Mouse (Mus musculus) urinary bladder, postnatal 14 days (tissue): ENCODE results near the gene Diaph3.

Experiments used
- DNase-seq: peaks from one replicate; pipeline ENCODE4 v3.0.0; 2021; ENCODE audit warnings: low spot score

The Diaph3 gene

DNA sequence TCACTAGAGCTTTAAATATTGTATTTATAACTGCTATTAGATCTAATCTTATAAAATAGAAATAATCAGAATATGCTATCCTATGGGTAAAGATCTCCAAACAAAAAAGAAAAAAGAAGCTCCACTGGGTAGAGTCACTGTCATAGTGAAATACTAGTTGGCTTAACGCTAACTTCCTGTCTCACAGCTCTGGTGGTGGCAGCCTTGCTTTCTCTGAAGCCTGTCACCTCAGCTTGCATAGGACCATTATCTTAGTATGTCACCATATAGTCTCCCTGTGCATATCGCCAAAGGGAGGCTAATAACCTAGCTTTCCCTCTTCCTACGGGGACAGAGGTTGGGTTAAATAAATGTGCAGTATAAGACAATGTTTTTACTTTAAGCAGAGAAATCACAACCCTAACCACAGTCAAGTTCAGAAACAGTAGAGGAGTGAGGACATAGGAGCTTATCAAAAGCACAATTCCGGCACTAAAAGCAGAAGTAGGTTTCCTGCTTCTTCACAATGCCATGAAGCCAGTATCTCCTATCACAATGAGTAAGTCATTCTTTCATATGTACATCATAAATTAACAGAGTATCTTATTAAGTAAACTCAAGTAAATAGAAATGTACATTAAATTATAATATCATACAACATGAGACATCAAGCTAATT is 293.8 kb downstream of the Diaph3 start:
- no peak for DNase-seq

DNA sequence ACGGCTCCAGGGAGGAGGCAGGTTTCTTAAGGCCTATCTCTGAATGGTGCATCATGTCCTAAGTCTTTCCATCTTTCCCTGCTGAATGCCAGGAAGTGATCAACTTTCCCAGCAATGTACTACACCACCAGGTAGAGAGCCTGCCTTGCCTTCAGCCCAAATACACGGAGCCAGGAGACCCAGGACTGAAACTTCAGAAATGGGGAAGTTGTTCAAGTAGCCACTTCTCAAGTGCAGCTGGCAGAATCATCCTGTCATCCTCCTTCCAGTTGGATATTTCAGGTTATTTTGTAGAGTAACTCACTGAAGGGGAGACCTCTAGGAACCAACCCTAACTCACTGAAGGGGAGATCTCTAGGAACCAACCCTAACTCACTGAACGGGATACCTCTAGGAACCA is 297.0 kb downstream of the Diaph3 start:
- no peak for DNase-seq

DNA sequence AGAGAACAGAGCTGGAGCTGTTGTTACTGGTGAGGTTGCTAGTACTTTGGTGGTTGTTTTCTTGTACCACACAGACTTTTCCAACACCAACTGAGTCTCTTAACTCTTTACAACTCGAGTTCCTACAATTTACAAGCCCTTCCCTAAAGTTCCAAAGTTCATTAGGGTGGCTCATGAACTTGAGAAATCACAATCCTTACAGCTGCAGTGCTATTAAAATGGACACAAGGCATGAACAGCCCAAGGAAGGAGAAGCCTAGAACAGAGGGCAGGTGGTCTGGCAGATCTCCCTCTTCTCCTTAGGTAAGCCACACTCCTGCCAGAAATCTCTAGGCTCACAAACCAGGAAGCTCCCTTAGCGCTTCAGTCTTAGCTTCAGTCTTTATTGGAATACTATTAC is 303.4 kb downstream of the Diaph3 start:
- no peak for DNase-seq

DNA sequence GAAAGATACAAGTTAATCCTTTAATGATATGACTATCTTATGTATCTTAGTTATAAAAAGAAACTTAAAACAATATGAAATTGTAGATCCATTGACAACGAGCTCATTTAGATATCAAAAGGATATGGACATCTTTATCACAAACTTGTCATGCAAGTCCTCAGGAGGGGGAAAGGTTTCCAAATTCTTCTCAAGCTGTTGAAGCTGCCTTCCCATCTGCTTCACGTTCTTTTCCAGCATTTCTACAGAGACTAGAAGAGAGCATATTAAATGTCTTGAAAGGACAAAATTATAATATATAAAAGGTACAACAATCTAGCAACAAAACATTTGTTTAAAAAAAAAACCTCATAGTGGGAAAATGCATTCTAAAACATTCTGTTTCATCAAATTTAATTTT is 306.2 kb downstream of the Diaph3 start:
- DNase-seq, result no peak

DNA sequence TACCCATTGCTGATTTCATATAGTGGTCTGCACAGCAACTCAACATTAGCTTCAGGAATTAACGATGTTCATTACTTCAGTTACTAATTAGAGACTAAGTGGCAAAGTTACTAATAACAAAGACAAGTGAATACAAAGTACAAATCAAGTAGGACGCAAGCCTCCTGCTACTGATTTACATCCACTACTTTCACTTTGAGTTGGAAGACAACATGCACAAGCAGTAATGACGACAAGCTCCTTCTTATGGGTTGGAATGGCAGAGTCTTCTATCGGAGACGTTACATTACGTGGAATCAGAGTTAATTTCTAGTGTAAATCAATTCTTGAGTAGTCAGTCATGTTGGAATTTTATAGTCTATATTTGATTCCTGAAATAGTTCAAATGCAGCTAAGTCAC is 306.8 kb downstream of the Diaph3 start:
- no peak for DNase-seq

DNA sequence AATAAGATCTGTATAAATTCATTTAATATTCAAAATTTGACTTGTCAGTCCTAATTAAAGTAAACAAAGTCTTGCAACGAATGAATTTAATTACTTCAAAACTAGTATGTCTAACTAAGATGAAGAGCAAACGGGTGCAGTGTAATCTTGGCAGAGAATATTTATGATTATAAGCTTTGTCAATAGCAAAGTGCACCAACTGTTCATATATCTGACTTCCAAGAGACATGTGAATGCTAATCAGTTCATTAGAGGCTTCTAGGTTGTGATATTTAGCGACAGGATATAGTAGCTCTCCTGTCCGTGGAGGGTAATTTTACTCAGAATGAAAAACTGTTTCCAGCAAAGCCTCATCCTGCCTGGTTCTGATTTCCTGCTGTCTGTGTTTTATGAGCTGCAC is 308.0 kb downstream of the Diaph3 start:
- DNase-seq, result no peak

DNA sequence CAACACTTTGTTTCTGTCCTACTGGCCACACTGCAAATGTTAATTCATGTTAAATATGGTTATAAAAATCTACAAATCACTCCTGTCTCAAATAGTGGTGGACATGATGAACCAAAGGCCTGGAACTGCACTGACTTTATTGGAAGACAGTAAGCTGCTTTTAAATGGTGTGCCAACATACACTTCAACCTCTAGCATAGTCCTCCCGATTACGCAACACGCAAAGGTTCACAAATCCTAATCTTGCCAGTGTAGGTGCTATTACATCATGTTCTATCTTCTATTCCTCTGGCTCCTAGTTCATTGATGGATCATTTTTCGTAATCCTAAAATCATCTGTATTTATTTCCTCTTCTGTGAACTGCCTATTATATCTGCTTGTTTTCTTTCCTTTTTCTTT is 324.8 kb downstream of the Diaph3 start:
- DNase-seq, result no peak

DNA sequence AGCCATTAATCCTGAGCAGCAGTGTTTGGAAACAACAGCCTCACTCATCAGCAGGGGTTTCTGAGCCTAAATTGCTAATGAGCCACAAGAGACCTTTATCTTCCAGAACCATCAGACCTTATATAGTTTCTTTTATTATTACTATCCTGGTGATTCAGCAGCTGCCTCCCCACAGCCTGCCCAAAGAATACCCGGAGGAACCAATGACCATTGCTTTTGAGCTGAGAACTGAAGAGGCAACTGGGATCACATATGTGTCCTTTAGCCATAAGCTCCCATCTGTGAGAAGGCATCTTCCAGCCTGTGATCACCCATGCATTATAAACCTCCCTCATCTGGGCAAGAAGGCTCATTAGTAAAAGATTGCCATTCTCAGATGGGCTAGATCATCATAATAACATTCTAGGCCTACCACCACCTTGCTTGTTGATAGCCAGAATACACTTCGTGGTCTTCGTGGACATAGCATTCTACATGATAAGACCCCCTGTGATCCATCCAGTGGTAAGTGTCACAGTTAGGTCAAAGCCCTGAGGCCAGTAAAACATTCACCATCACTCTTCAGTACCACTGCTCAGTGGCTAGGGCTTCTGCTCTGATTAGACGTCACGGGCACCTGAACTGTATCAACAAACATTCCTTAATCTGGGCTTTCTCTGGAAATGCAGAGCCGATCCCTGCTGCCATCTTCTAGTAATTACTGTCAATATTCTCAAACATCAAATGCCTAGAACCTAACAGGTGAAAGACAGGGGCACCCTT is 352.0 kb downstream of the Diaph3 start:
- no peak for DNase-seq

DNA sequence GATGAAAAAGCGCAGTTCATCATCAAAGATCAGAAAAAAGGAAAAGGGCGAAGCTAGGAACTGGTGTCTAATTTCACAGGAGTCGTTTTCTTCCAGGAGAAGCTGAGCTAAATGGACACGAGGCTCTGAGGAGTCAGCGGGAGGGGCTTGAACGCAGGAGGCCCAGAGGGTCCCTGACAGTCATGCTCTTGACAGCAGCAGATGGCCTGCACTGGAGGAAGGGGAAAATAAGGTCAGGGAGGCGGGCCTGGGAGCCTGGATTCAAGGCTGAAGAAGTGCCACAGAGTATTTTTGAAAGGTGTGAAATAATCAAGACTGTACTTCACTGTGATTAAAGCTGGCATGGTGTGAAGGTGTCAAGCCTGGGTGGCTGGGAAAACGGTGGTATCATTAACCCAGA is 354.2 kb downstream of the Diaph3 start:
- DNase-seq, result no peak

DNA sequence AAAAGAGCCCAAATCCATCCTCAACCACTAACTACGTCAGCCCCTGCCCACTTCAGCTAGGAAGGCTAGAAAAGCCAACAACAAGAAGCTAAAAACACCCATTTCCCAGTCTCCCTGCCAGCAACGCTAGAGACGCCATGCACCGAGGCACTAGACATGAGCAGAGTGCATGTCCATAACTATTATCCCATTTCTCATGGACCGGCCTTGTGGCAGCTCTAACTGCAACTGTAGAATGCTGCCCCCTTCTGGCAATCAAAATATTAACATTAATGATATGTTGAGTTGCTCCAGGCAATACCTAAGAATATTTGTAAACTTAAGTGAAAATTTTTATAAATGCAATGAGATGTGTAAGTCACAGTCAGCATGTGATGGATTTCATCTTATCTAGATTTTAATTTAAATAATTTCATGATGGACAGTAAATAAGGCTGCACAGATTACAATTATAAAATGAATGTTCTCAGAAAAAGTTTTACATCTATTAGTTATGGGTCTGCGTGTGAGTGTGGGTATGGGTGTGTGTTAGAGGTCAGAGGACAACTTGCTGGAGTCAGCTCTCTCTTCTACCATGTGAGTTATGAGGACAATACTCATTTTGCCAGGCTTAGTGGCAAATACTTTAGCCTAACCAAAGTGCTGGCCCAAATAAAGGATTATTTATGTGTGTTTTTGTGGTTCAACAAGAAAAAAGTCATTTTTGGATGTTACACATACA is 359.3 kb downstream of the Diaph3 start:
- DNase-seq, result peak; percentile 6

DNA sequence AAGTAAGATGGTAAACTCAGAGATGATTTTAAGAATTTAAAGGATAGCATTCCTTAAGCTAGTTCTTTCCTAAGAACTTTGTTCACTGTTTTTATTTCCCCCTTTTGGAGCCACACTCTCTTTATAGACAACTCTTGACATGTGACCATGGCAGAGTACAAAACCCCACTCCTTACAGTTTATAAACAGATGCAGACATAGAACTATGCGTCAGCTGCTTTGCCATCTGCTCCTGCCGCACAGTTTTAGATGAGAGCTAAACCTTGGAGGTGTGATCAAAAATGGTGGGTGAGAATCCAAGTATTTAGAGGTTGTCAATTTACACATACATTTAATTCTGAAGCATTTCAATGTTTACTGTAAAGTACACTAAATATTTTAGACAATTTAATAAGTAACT is 367.7 kb downstream of the Diaph3 start:
- no peak for DNase-seq

DNA sequence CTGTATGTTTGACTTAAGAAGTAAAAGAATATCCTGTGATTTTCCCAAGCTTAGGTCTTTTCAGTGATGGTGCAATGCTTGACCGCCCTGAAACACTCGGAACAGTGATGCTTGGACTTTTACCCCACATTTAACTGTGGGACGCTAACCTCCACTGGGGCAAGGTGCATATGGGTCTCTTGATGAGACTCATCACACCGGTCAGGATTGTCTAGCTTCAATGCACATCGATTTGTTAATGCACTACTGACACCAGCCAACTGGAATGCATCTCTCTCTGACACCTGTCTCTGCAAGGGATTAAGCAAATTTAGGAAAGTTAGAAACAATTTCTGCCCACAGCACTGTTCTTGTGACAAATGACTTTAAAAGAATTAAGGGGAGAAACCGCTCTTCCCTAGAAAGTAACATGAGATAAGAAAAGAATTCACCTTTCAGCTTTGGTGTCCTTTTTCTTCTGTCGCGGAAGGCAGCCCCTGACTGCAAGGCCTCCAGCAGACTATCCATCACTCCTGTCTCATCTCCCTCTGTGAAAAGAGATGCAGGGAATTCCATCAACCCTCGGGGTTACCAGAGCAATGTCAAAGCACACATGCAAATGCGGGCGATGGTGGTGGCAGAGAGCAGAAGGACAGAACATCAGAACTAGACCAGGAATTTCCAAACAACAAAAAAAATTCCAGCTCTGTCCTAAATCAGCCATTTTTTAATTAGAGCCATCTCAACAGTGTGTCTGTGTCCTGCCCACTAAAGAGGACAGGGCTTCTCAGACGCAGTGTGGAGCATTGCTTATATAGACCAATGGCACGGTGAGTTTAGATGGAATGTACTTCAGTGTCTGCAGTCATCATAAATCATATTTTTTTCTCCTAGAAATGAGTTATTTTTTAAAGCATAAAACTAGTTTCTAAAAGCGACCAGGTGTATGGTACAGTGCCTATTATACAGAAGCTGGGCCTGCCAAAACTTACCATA is 368.6 kb downstream of the Diaph3 start:
- DNase-seq, result no peak

DNA sequence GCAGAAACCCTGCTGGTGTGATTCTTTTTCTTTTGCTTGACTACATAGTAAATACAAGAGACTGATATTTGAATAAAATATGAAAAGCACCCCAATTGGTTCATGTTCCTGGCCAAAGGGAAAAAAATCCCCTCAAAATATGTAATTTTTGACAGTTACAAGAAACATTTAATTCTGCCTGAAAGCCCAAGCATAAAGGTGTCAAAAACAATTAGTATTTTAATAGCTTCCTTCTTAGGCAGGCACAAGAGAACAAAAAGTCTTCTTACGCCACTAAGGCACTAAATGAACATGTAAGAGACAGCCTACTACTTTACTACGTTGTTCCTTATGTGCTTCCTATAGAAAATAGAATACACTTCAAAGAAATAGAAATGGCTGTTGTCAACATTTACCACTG is 376.7 kb downstream of the Diaph3 start:
- DNase-seq, result no peak

DNA sequence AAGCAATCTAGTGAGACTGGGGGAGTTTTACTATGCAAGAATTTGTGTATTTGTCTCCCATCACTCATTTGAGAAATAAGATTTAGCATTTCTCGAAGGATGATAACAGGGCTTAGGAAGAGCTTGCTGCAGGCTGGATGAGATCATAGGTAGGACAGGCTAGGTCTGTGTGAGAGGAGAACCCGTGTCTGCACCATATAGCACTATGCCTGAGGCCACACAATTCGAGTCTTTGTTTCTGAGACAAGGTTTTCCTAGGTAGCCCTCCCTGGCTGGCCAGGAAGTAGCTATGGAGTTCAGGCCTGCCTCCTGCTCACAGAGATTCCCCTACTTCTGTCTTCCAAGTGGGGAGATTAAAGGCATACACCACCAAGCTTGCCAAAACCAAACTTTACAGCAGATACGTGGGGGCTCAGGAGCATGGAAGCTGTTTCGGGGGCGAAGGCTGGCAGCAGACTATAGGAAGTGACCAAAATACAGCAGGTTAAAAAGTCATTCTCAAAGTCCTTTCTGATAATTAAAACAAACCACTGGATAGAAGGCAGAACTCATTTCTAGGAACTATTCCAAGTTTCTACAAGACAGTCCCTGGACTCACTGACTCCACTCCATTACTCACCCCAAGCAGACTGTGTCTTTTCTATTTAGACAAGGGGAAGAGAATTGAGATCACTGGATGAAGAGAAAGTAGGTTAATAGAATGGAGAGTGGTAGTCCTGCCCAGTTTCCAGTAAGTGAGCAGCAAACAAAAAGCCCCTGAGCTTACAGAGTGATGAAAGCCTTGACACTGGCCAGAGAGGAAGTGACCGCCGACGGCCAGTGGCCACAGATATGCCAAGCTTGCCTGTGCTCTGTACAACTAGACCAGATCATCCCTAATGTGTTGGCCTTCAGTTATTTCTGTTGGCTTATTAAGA is 383.2 kb downstream of the Diaph3 start:
- no peak for DNase-seq

DNA sequence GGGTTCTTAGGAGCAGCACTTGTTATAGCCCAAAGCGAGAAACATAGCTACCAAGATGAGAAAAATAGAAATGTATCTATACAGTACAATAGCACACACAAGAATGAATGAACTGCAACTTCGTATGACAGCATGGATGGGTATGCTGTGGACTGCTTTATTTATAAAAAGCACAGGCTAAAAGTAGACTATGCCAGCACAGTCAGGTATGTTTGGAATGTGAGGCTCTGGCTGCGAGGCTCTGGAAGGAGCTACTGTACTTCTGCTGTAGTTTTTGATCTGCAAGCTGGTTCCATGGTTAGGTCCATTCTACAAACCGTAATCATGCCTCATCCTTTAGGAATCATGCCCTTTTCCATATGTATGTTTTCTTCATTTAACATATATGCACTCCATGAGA is 383.9 kb downstream of the Diaph3 start:
- no peak for DNase-seq

DNA sequence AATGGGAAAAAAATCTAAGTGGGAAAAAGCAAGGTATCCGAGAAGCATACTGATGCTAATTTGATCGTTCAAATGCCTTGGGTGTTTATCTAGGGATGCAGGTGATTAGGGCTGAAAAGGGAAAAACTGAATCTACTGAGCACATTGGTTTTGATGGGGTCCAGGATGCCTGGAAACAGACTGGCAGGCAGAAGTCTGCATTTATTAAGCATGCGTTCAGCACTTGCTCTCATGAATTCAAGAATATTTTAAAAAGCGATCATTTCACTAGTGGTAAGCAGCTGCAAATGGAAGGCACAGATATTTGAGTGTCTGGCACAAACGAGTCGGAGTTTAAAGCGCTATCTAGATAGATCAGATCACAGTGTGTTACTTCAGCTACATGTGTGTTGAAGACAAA is 390.7 kb downstream of the Diaph3 start:
- no peak for DNase-seq

DNA sequence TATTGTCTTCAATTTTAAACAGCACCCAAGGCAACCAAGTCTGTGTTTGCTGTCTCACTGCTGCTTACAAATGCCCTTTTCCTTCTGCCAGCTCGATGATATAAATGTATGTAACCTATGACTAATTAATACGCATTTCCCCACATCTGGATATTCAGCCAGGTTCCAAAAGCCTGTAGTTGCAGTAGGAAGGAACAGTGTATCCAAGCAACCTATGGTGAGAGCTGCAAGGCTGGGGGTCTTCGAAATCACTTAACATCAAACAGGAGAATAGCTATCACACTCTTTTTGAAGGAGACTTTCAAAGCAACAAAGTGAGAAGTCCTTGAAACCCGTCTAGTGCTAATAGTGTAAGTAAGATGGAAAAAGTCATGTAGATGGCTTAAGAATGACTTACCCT is 391.6 kb downstream of the Diaph3 start:
- no peak for DNase-seq

DNA sequence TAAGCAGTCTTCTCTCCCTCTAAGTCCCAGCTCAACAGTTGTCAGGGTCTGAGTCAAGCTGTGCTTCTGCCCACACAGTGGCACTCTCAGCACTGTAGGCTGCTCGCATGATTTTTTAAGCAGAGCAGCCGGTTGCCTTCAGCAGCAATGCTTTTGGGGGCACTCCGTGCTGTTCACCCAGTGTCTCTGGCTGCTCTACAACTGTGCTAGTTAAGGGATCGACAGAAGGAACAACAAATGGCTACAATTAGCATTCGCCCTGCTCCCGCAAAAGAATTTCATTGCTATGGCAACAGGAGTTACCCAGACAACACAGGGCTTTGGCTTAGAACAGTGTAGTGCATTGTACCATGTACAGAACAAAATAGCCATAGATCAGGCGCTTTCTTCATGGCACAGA is 392.2 kb downstream of the Diaph3 start:
- no peak for DNase-seq

DNA sequence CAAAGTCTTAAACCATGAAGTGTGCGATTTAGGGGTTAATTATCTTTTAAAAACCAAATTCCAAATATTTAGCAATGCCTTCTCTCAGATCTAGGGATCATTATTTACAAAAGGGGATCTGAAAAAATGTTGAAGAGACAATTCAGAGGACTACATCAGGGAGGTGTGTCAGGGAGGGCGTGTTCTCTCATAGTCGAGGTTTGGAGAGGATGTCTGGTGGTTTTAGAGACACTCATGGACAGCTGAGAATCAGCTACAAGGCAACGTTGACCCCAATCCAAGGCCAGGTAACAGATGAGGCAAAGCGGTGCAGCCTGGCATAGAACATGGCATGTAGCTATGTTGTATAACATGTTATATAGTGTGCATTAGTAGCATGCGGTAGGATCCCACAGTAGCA is 396.5 kb downstream of the Diaph3 start:
- no peak for DNase-seq

DNA sequence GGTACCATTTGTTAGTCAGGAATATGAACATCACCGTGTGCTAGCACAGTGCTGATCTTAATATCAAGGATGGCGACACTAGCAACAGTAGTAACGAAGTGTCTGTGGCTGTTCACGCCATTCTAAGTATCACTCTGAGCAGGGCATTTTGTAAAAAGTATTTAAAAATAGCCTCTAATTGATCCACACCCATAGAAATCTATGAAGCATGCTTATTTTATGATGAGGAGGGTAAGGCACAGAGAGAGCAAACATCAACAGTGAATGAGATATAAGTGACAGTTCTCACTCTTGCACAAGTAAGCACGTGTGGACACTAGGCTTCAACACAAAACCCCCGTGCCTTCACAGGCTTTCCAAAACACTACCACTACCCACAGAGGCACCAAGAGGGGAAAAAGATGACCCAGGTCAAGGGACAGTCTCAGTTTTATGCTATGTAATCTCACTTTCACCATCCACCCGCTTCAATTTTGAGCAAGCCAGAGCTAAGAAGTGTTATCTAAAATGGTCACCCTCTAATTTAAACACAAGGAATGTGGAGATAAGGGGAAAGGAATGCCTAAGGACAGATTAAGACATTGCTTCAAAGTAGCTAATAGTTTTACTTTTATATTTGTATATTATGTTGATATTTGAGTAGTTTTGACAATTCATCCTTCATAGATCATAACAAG is 399.0 kb downstream of the Diaph3 start:
- DNase-seq, result no peak

DNA sequence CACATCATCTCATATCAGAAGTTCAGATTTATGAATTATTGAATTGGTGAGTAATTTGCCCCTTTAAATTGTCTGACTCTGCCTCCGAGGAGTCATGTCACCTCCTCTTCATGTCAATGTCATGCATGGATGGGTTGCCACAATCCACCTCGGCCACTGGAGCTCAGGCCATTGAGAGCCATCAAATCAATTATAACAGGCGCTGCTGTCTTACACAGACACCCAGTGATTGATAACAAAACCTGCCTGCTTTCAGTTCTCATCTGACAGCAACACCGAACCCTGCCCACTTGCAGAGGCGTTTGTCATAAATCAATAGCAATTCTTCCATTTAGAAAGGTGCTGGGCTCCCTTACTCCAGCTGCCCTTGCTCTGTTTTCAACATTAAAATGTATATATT is 402.1 kb downstream of the Diaph3 start:
- no peak for DNase-seq
